Mouse (Mus musculus) T-cell, adult 2 months (primary cell): ENCODE results near the gene Med12l.
A peak's percentile ranks its signal among the peaks of the same experiment; 100 is the strongest.
"Not testable (repeated sequence)": the region's sequence is repeated elsewhere in the genome, so short reads cannot be mapped to it uniquely, and the experiment has no call there.

Experiments used
- DNase-seq: peaks from one replicate; pipeline ENCODE4 v3.0.0; 2022; ENCODE audit warnings: low spot score

The Med12l gene

GRCm38 (mm10) chr3:59022971-59023370 is 17.3 kb downstream of the Med12l start:
- no peak for DNase-seq

- no peak for DNase-seq
Measured at GRCm38 (mm10) chr3:59024531-59025192, 19.0 kb downstream of the Med12l start.

GRCm38 (mm10) chr3:59025193-59025535 is 19.5 kb downstream of the Med12l start:
- no peak for DNase-seq

- DNase-seq = no peak
Measured at GRCm38 (mm10) chr3:59028696-59029095, 23.1 kb downstream of the Med12l start.

- no peak for DNase-seq
Measured at GRCm38 (mm10) chr3:59030986-59031385, 25.4 kb downstream of the Med12l start.

GRCm38 (mm10) chr3:59041487-59041886 is 35.9 kb downstream of the Med12l start:
- DNase-seq = no peak

GRCm38 (mm10) chr3:59054834-59055535 is 49.4 kb downstream of the Med12l start:
- DNase-seq = no peak

GRCm38 (mm10) chr3:59059022-59059541 is 53.5 kb downstream of the Med12l start:
- peak; percentile 18 for DNase-seq

- DNase-seq = no peak
Measured at GRCm38 (mm10) chr3:59060131-59060530, 54.5 kb downstream of the Med12l start.

- no peak for DNase-seq
Measured at GRCm38 (mm10) chr3:59062141-59062540, 56.5 kb downstream of the Med12l start.

GRCm38 (mm10) chr3:59063431-59063830 is 57.8 kb downstream of the Med12l start:
- no peak for DNase-seq

- DNase-seq = no peak
Measured at GRCm38 (mm10) chr3:59065937-59066336, 60.3 kb downstream of the Med12l start.

GRCm38 (mm10) chr3:59066558-59067294 is 61.1 kb downstream of the Med12l start:
- no peak for DNase-seq

- DNase-seq = not testable (repeated sequence)
Measured at GRCm38 (mm10) chr3:59069071-59069470, 63.4 kb downstream of the Med12l start.

GRCm38 (mm10) chr3:59077278-59077677 is 71.7 kb downstream of the Med12l start:
- DNase-seq = no peak

GRCm38 (mm10) chr3:59078585-59078984 is 73.0 kb downstream of the Med12l start:
- DNase-seq = no peak

GRCm38 (mm10) chr3:59079327-59079726 is 73.7 kb downstream of the Med12l start:
- DNase-seq = peak; percentile 76

- DNase-seq = no peak
Measured at GRCm38 (mm10) chr3:59080293-59080916, 74.8 kb downstream of the Med12l start.

- peak; percentile 75 for DNase-seq
Measured at GRCm38 (mm10) chr3:59080919-59081318, 75.3 kb downstream of the Med12l start.

GRCm38 (mm10) chr3:59092702-59093101 is 87.1 kb downstream of the Med12l start:
- no peak for DNase-seq

GRCm38 (mm10) chr3:59097421-59097820 is 91.8 kb downstream of the Med12l start:
- no peak for DNase-seq

GRCm38 (mm10) chr3:59098540-59098939 is 92.9 kb downstream of the Med12l start:
- no peak for DNase-seq
